Mouse (Mus musculus) heart, postnatal 4 days (tissue): Measurements from ENCODE around the gene P4hb. TPM values are rescaled to one million over a fixed set of nuclear protein-coding genes. Genes with fewer than 3 reads are reported as not detected.

Experiments
- total RNA-seq, 2 experiments: library from RNA; stranded (reverse); gene quantifications; 2 replicates each; pipeline ENCODE4 v1.2.3; 2021

P4hb gene
- total RNA-seq, 2 experiments from 2014 or later = 353 to 365 TPM

Other genes starting within 250 kb of the P4hb start
- 1,000 to 10,000 TPM in 1 of 2 experiments, 100 to 1,000 TPM in 1; 930 to 1,002 TPM for gene Actg1, start 224.7 kb downstream of the P4hb start, total RNA-seq
- gene Fscn2, start 211.7 kb downstream of the P4hb start, total RNA-seq = under 1 TPM in 1 of 2 experiments, not detected in 1; 0.34 TPM
- 10 to 100 TPM; 31.4 to 34.4 TPM for gene Faap100, start 194.5 kb downstream of the P4hb start, total RNA-seq
- gene Nploc4, start 135.5 kb downstream of the P4hb start, total RNA-seq = 10 to 100 TPM; 63.3 to 63.8 TPM
- 1 to 10 TPM; 3.0 to 4.0 TPM for gene Tspan10, start 130.6 kb downstream of the P4hb start, total RNA-seq
- gene Pde6g, start 119.8 kb downstream of the P4hb start, total RNA-seq = under 1 TPM; 0.18 to 0.55 TPM
- gene Oxld1, start 115.2 kb downstream of the P4hb start, total RNA-seq = 10 to 100 TPM; 25.1 to 26.1 TPM
- 10 to 100 TPM in 1 of 2 experiments, 1 to 10 TPM in 1; 8.7 to 10.3 TPM for gene Ccdc137, start 115.1 kb downstream of the P4hb start, total RNA-seq
- gene Arl16, start 105.6 kb downstream of the P4hb start, total RNA-seq = 10 to 100 TPM; 13.7 to 17.0 TPM
- gene Mrpl12, start 88.6 kb downstream of the P4hb start, total RNA-seq = 100 to 1,000 TPM; 229 to 250 TPM
- 10 to 100 TPM; 43.7 to 45.7 TPM for gene Slc25a10, start 81.4 kb downstream of the P4hb start, total RNA-seq
- gene Gcgr, start 42.6 kb downstream of the P4hb start, total RNA-seq = 1 to 10 TPM; 1.7 to 1.8 TPM
- gene Mcrip1, start 23.5 kb downstream of the P4hb start, total RNA-seq = 10 to 100 TPM; 76.5 to 82.6 TPM
- under 1 TPM in 1 of 2 experiments, not detected in 1; 0.83 TPM for gene Ppp1r27, start 22.1 kb downstream of the P4hb start, total RNA-seq
- 100 to 1,000 TPM; 296 to 308 TPM for gene Arhgdia, start 8.4 kb upstream of the P4hb start, total RNA-seq
- gene Alyref, start 25.1 kb upstream of the P4hb start, total RNA-seq = 100 to 1,000 TPM; 134 TPM
- gene Anapc11, start 25.2 kb upstream of the P4hb start, total RNA-seq = 100 to 1,000 TPM; 117 to 118 TPM
- 1 to 10 TPM; 2.4 to 2.5 TPM for gene Npb, start 35.2 kb upstream of the P4hb start, total RNA-seq
- 10 to 100 TPM; 56.8 to 58.1 TPM for gene Pcyt2, start 44.7 kb upstream of the P4hb start, total RNA-seq
- gene Sirt7, start 52.0 kb upstream of the P4hb start, total RNA-seq = 10 to 100 TPM; 10.2 to 11.7 TPM
- 10 to 100 TPM; 23.4 to 25.8 TPM for gene Mafg, start 60.3 kb upstream of the P4hb start, total RNA-seq
- 1 to 10 TPM; 7.9 to 8.0 TPM for gene Pycr1, start 70.5 kb upstream of the P4hb start, total RNA-seq
- gene Myadml2, start 74.9 kb upstream of the P4hb start, total RNA-seq = 10 to 100 TPM; 26.3 to 28.1 TPM
- gene Notum, start 87.9 kb upstream of the P4hb start, total RNA-seq = under 1 TPM; 0.16 to 0.26 TPM
- 10 to 100 TPM; 62.7 to 64.0 TPM for gene Aspscr1, start 99.7 kb upstream of the P4hb start, total RNA-seq
- gene Cenpx, start 140.5 kb upstream of the P4hb start, total RNA-seq = 10 to 100 TPM; 39.5 to 41.8 TPM
- gene Lrrc45, start 140.7 kb upstream of the P4hb start, total RNA-seq = 10 to 100 TPM; 11.0 to 11.3 TPM
- gene Rac3, start 148.2 kb upstream of the P4hb start, total RNA-seq = 1 to 10 TPM; 1.5 to 1.8 TPM
- gene Dcxr, start 154.0 kb upstream of the P4hb start, total RNA-seq = 1 to 10 TPM; 3.6 to 4.5 TPM
- 1 to 10 TPM; 3.0 to 3.9 TPM for gene Cbr2, start 158.9 kb upstream of the P4hb start, total RNA-seq
- 10 to 100 TPM; 37.1 to 47.2 TPM for gene Hmga1b, start 189.5 kb upstream of the P4hb start, total RNA-seq
- 10 to 100 TPM; 13.2 to 13.3 TPM for gene Rfng, start 211.0 kb upstream of the P4hb start, total RNA-seq
- gene Gps1, start 211.0 kb upstream of the P4hb start, total RNA-seq = 10 to 100 TPM; 73.0 to 78.0 TPM
- 10 to 100 TPM; 34.0 to 37.5 TPM for gene Dus1l, start 223.2 kb upstream of the P4hb start, total RNA-seq